Mouse (Mus musculus) small intestine, adult 2 months (tissue): ENCODE data around the gene Igf2. TPM values are rescaled to one million over a fixed set of nuclear protein-coding genes. Genes with fewer than 3 reads are reported as not detected.

Source experiments
- H3K27ac ChIP-seq: fragments of 200-500 bp; 2 replicates; pipeline ENCODE4 v1.5.1; 2012; ENCODE audit warnings: low read depth, low read length, control low read depth, inconsistent platforms; ENCODE audit not compliant: insufficient read depth
- H3K27me3 ChIP-seq: fragments of 200-500 bp; 2 replicates; pipeline ENCODE4 v1.6.1; 2012; ENCODE audit warnings: mild to moderate bottlenecking, moderate library complexity, low read length, inconsistent platforms; ENCODE audit not compliant: control insufficient read depth, insufficient read depth
- H3K36me3 ChIP-seq: fragments of 200-500 bp; 2 replicates; pipeline ENCODE4 v1.6.1; 2012; ENCODE audit warnings: mild to moderate bottlenecking, low read length, control low read depth, inconsistent platforms; ENCODE audit not compliant: control insufficient read depth, insufficient read depth
- H3K4me1 ChIP-seq: fragments of 200-500 bp; 2 replicates; pipeline ENCODE4 v1.6.1; 2012; ENCODE audit warnings: low read length, inconsistent platforms, mixed read lengths; ENCODE audit not compliant: control insufficient read depth, insufficient read depth, insufficient read length
- H3K4me3 ChIP-seq: fragments of 200-500 bp; 2 replicates; pipeline ENCODE4 v1.5.1; 2012; ENCODE audit warnings: low read depth, mild to moderate bottlenecking, control low read depth, inconsistent platforms, low read length, moderate library complexity
- CTCF ChIP-seq: fragments of 200-500 bp; IDR thresholded peaks from 2 replicates; pipeline ENCODE4 v1.5.1; 2012; ENCODE audit warnings: low read depth, mild to moderate bottlenecking, control low read depth, inconsistent platforms, low read length, moderate library complexity, mixed read lengths; ENCODE audit not compliant: insufficient replicate concordance, insufficient read length; ENCODE audit errors: extremely low read depth
- POLR2A ChIP-seq: fragments of 200-500 bp; IDR thresholded peaks from 2 replicates; pipeline ENCODE4 v1.6.1; 2012; ENCODE audit warnings: low read depth, mild to moderate bottlenecking, control low read depth, inconsistent platforms, low read length, moderate library complexity
- WGBS: fragments of 180-500 bp; shearing (Covaris S2); methylation state at CpG from one replicate; pipeline ENCODE4 v1.1.7; 2018; 5-methylcytosine and 5-hydroxymethylcytosine counted together
- polyA plus RNA-seq: library from polyadenylated mRNA; depleted of rRNA; stranded (reverse); fragments of >200 nt; gene quantifications from 2 replicates; pipeline ENCODE4 v1.2.3, GENCODE M21; 2012

Gene Igf2
- polyA plus RNA-seq, 1 experiment: 71.0 TPM

- Histone ChIP-seq H3K4me1 (no peaks in the 10 kb centered on the region), H3K4me3 (no peak overlapping the region), H3K36me3 (no peaks in the 10 kb centered on the region), H3K27ac (no peak overlapping the region), H3K27me3 (no peaks in the 10 kb centered on the region)
- WGBS: 12% methylated on average over 4 of the region's 4 CpGs
- no peak for TF ChIP-seq CTCF
- TF ChIP-seq POLR2A: no peak
These were observed 5.5 kb upstream of the Igf2 start for GRCm38 (mm10) chr7:142672120-142672519.

GRCm38 (mm10) chr7:142671067-142671466 is 4.5 kb upstream of the Igf2 start:
- WGBS: 96% methylated on average over 1 of the region's 1 CpGs
- TF ChIP-seq CTCF: no peak
- no peak for TF ChIP-seq POLR2A

GRCm38 (mm10) chr7:142669751-142670625 is 3.4 kb upstream of the Igf2 start, which contains the start of gene Gm49394:
Gene Gm49394 (minus strand): TSS chr7:142669942.
- 79% methylated on average over 23 of the region's 23 CpGs for WGBS
- H3K27ac ChIP-seq: no peak within 1 kb of the TSS
- no peaks in the 10 kb centered on the region for H3K36me3 ChIP-seq
- H3K27me3 ChIP-seq: peaks cover 7% of the 10 kb centered on the region
- no peak within 1 kb of the TSS for H3K4me3 ChIP-seq
- TF ChIP-seq CTCF: no peak
- H3K4me1 ChIP-seq: no peaks in the 10 kb centered on the region

More at GRCm38 (mm10) chr7:142671067-142671466, 4.5 kb upstream of the Igf2 start:
- Histone ChIP-seq H3K4me3 (no peak overlapping the region), H3K36me3 (no peaks in the 10 kb centered on the region), H3K27me3 (no peaks in the 10 kb centered on the region; the same call in 1 of the 2 replicates), H3K27ac (no peak overlapping the region), H3K4me1 (no peaks in the 10 kb centered on the region)

GRCm38 (mm10) chr7:142668328-142668727 is 1.7 kb upstream of the Igf2 start:
- H3K27me3 ChIP-seq: peaks cover 24% of the 10 kb centered on the region
- no peak overlapping the region for H3K27ac ChIP-seq
- no peak overlapping the region for H3K4me3 ChIP-seq
- TF ChIP-seq CTCF (no peak), POLR2A (no peak)
- WGBS: 100% methylated on average over 1 of the region's 1 CpGs
- H3K4me1 ChIP-seq: no peaks in the 10 kb centered on the region
- no peaks in the 10 kb centered on the region for H3K36me3 ChIP-seq

GRCm38 (mm10) chr7:142667521-142667920 is 905 bp upstream of the Igf2 start:
- WGBS: 95% methylated on average over 18 of the region's 18 CpGs
- peaks cover 31% of the 10 kb centered on the region for H3K27me3 ChIP-seq
- no peaks in the 10 kb centered on the region for H3K36me3 ChIP-seq
- no peak overlapping the region for H3K4me3 ChIP-seq
- H3K27ac ChIP-seq: no peak overlapping the region
- H3K4me1 ChIP-seq: no peaks in the 10 kb centered on the region
- TF ChIP-seq POLR2A (no peak), CTCF (no peak)

GRCm38 (mm10) chr7:142666109-142666508 is 507 bp downstream of the Igf2 start:
- WGBS: 74% methylated on average over 4 of the region's 4 CpGs

GRCm38 (mm10) chr7:142665364-142665763 is 1.3 kb downstream of the Igf2 start:
- Histone ChIP-seq H3K27ac (no peak overlapping the region), H3K27me3 (peaks cover 45% of the 10 kb centered on the region), H3K4me1 (no peaks in the 10 kb centered on the region; the same call in 1 of the 2 replicates), H3K4me3 (no peak overlapping the region), H3K36me3 (no peaks in the 10 kb centered on the region)
- TF ChIP-seq CTCF (no peak), POLR2A (no peak)
- 54% methylated on average over 5 of the region's 5 CpGs for WGBS

More at GRCm38 (mm10) chr7:142666109-142666508, 507 bp downstream of the Igf2 start:
- H3K27me3 ChIP-seq: peaks cover 37% of the 10 kb centered on the region
- H3K36me3 ChIP-seq: no peaks in the 10 kb centered on the region
- no peak overlapping the region for H3K27ac ChIP-seq
- H3K4me3 ChIP-seq: no peak overlapping the region
- no peaks in the 10 kb centered on the region for H3K4me1 ChIP-seq
- TF ChIP-seq CTCF (no peak), POLR2A (no peak)
